Mouse (Mus musculus) megakaryocyte, embryonic 14.5 days (primary cell): Measurements from ENCODE around the gene Pkd1.

ENCODE experiments used
- FLI1 ChIP-seq: IDR thresholded peaks from 2 replicates; pipeline ENCODE4 v1.6.1; 2012; ENCODE audit warnings: low read length, inconsistent platforms, mixed read lengths
- GATA1 ChIP-seq: IDR thresholded peaks from 3 replicates; pipeline ENCODE4 v1.6.1; 2012; ENCODE audit warnings: mixed read lengths, low read length, inconsistent platforms, borderline replicate concordance

DNA sequence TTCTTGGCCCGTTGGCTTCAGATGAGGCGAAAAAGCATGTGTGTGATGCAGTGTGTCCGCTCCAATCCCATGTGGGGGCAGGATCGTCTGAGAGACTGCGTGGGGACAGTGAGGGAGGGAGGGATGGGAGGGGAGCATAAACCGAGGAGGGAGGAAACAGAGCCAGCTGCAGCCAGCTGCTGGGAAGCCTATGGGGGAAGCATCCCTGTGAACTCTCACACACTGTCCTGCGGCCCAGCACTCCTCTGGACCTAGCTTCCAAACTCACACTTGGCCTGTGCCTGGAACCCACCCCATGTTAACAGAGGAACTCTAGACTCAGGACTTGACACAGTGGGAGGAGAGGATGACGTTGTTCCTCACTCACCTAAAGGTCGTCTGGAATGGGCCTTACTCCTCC, 89.2 kb downstream of the Pkd1 start:
- no peak for TF ChIP-seq FLI1
- TF ChIP-seq GATA1: no peak
